Comparison of ENCODE assay signal across 8 mouse cellular contexts in the genomic region with DNA sequence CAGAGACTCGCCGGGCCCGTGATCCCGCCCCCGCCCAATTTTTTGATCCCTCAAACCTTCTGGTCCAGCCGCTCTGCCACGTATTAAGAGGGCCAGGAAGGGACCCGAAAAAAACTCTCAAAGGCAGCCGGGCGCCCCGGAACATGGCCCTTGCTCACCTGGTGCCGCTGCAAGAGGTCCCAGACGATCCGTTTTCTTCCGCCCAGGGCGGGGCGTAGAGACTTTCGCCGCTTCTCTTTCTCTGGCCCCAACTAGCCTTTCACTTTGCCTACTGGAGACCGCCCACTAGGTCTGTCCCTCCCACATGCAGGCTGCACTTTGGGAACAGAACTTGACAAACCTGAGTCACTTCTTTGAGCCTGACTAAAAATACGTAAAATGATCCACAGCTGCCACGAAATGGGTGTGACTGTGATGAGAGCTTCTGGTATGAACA. TPM values are rescaled to one million over a fixed set of nuclear protein-coding genes. Genes with fewer than 3 reads are reported as not detected.
DNase-seq lines count a peak whose midpoint lies in the region; ATAC-seq lines count a peak whose summit lies in the region.

No protein-coding gene starts in this region.

- peaks cover 26% of the 10 kb centered on the region for H3K4me1 ChIP-seq in hindbrain, embryonic 15.5 days (replicated peaks)
- peaks cover 33% of the 10 kb centered on the region for H3K4me1 ChIP-seq in limb, embryonic 15.5 days
- peaks cover 22% of the 10 kb centered on the region for H3K4me1 ChIP-seq in midbrain, embryonic 15.5 days

- H3K36me3 ChIP-seq in hindbrain, embryonic 15.5 days = no peaks in the 10 kb centered on the region
- peaks cover 26% of the 10 kb centered on the region for H3K36me3 ChIP-seq in limb, embryonic 15.5 days
- no peaks in the 10 kb centered on the region for H3K36me3 ChIP-seq in midbrain, embryonic 15.5 days (replicated peaks)

- peak; percentile 77 for DNase-seq in MN1 (ENCODE audit: low spot score)
- DNase-seq in c-Kit-negative CD71-positive TER-119-positive erythroid progenitor cells, embryonic 14.5 days (ENCODE audit: low read depth, low spot score) = peak; percentile 64
- DNase-seq in gastrocnemius, adult 18-20 months (ENCODE audit: low spot score) = peak; percentile 62
- peak; percentile 84 to 86 for DNase-seq in spleen, postnatal 36 days (ENCODE audit: low spot score in 2 of 2)
- no peak for DNase-seq in cerebellum, postnatal 36 days

- H3K4me3 ChIP-seq in hindbrain, embryonic 15.5 days = peak overlapping the region; percentile 32
- H3K4me3 ChIP-seq in limb, embryonic 15.5 days = peak overlapping the region; percentile 61
- peak overlapping the region; percentile 26 for H3K4me3 ChIP-seq in midbrain, embryonic 15.5 days

- WGBS in hindbrain, embryonic 15.5 days = 10% methylated on average over 22 of the region's 22 CpGs
- WGBS in limb, embryonic 15.5 days = under 1% methylated on average over 22 of the region's 22 CpGs
- WGBS in midbrain, embryonic 15.5 days = 5% methylated on average over 22 of the region's 22 CpGs

- H3K27me3 ChIP-seq in hindbrain, embryonic 15.5 days = no peaks in the 10 kb centered on the region
- H3K27me3 ChIP-seq in limb, embryonic 15.5 days = no peaks in the 10 kb centered on the region
- no peaks in the 10 kb centered on the region for H3K27me3 ChIP-seq in midbrain, embryonic 15.5 days (replicated peaks)

- H3K4me2 ChIP-seq in hindbrain, embryonic 15.5 days = peak overlapping the region; percentile 54
- peak overlapping the region; percentile 63 for H3K4me2 ChIP-seq in limb, embryonic 15.5 days
- peak overlapping the region; percentile 45 for H3K4me2 ChIP-seq in midbrain, embryonic 15.5 days

- H3K9ac ChIP-seq in hindbrain, embryonic 15.5 days = peak overlapping the region; percentile 32
- H3K9ac ChIP-seq in limb, embryonic 15.5 days = peak overlapping the region; percentile 52
- H3K9ac ChIP-seq in midbrain, embryonic 15.5 days = peak overlapping the region; percentile 26; the same call in 1 of the 2 replicates

- no peak overlapping the region for H3K27ac ChIP-seq in hindbrain, embryonic 15.5 days (replicated peaks)
- H3K27ac ChIP-seq in limb, embryonic 15.5 days = peak overlapping the region; percentile 86
- H3K27ac ChIP-seq in midbrain, embryonic 15.5 days = no peak overlapping the region

- H3K9me3 ChIP-seq in hindbrain, embryonic 15.5 days = no peaks in the 10 kb centered on the region
- H3K9me3 ChIP-seq in limb, embryonic 15.5 days = no peaks in the 10 kb centered on the region
- H3K9me3 ChIP-seq in midbrain, embryonic 15.5 days = no peaks in the 10 kb centered on the region

- no peak for ATAC-seq in hindbrain, embryonic 15.5 days (ENCODE audit: low FRiP score, low read depth)
- ATAC-seq in limb, embryonic 15.5 days (ENCODE audit: insufficient number of reproducible peaks, low FRiP score, low TSS enrichment, low read depth) = no peak; the same call in 1 of the 2 replicates
- ATAC-seq in midbrain, embryonic 15.5 days (replicated peaks) = no peak

RNA-seq across cellular contexts. Expression of a gene that starts 4.1 kb away (rescaled TPM):
- total RNA-seq in gastrocnemius, adult 18-20 months (2021) = 10 to 100 TPM; 49.3 to 52.9 TPM
- polyA plus RNA-seq in hindbrain, embryonic 15.5 days (2015; fragmentation: Nextera tagmentation; extraction: Ambion mirVana) = 49.5 and 53.2 TPM in 2 replicates
- 279 and 294 TPM in 2 replicates for polyA plus RNA-seq in limb, embryonic 15.5 days (2015; fragmentation: Nextera tagmentation; extraction: Ambion mirVana)
- 40.6 and 44.4 TPM in 2 replicates for polyA plus RNA-seq in midbrain, embryonic 15.5 days (2015; fragmentation: Nextera tagmentation; extraction: Ambion mirVana)

RNA-seq across cellular contexts. Expression of a gene that starts 25.3 kb away (rescaled TPM):
- total RNA-seq in gastrocnemius, adult 18-20 months (2021) = 100 to 1,000 TPM; 109 to 117 TPM
- 182 and 186 TPM in 2 replicates for polyA plus RNA-seq in hindbrain, embryonic 15.5 days (2015; fragmentation: Nextera tagmentation; extraction: Ambion mirVana)
- polyA plus RNA-seq in limb, embryonic 15.5 days (2015; fragmentation: Nextera tagmentation; extraction: Ambion mirVana) = 164 and 165 TPM in 2 replicates
- 181 and 195 TPM in 2 replicates for polyA plus RNA-seq in midbrain, embryonic 15.5 days (2015; fragmentation: Nextera tagmentation; extraction: Ambion mirVana)

RNA-seq across cellular contexts. Expression of a gene that starts 25.4 kb away (rescaled TPM):
- 1 to 10 TPM; 1.6 to 1.7 TPM for total RNA-seq in gastrocnemius, adult 18-20 months (2021)
- polyA plus RNA-seq in hindbrain, embryonic 15.5 days (2015; fragmentation: Nextera tagmentation; extraction: Ambion mirVana) = 8.8 and 11.2 TPM in 2 replicates
- polyA plus RNA-seq in limb, embryonic 15.5 days (2015; fragmentation: Nextera tagmentation; extraction: Ambion mirVana) = 8.0 and 9.0 TPM in 2 replicates
- polyA plus RNA-seq in midbrain, embryonic 15.5 days (2015; fragmentation: Nextera tagmentation; extraction: Ambion mirVana) = 12.8 and 13.8 TPM in 2 replicates

RNA-seq across cellular contexts. Expression of a gene that starts 45.3 kb away (rescaled TPM):
- total RNA-seq in gastrocnemius, adult 18-20 months (2021) = not detected
- polyA plus RNA-seq in hindbrain, embryonic 15.5 days (2015; fragmentation: Nextera tagmentation; extraction: Ambion mirVana) = 0.68 and 0.70 TPM in 2 replicates
- 1.7 and 2.2 TPM in 2 replicates for polyA plus RNA-seq in limb, embryonic 15.5 days (2015; fragmentation: Nextera tagmentation; extraction: Ambion mirVana)
- 0.87 and 1.4 TPM in 2 replicates for polyA plus RNA-seq in midbrain, embryonic 15.5 days (2015; fragmentation: Nextera tagmentation; extraction: Ambion mirVana)

RNA-seq across cellular contexts. Expression of a gene that starts 46.4 kb away (rescaled TPM):
- 10 to 100 TPM; 20.2 to 21.1 TPM for total RNA-seq in gastrocnemius, adult 18-20 months (2021)
- polyA plus RNA-seq in hindbrain, embryonic 15.5 days (2015; fragmentation: Nextera tagmentation; extraction: Ambion mirVana) = 80.2 and 97.6 TPM in 2 replicates
- polyA plus RNA-seq in limb, embryonic 15.5 days (2015; fragmentation: Nextera tagmentation; extraction: Ambion mirVana) = 69.4 and 70.0 TPM in 2 replicates
- polyA plus RNA-seq in midbrain, embryonic 15.5 days (2015; fragmentation: Nextera tagmentation; extraction: Ambion mirVana) = 83.3 and 86.2 TPM in 2 replicates

Comparison
In these comparisons a context has a peak if more than half of its experiments do, and no peak if none do; other contexts are left out.
1. DNase-seq: peak in MN1 (single experiment), c-Kit-negative CD71-positive TER-119-positive erythroid progenitor cells, embryonic 14.5 days (single experiment), gastrocnemius, adult 18-20 months (single experiment) and spleen, postnatal 36 days (2 of 2); none in cerebellum, postnatal 36 days (0 of 2).
2. Peak in every context shown above with its lines, with median percentiles within 50 percentile points of each other: H3K4me2 ChIP-seq, H3K4me3 ChIP-seq and H3K9ac ChIP-seq.